Mouse (Mus musculus): Measurements from ENCODE around the gene Gm9903. TPM values are rescaled to one million over a fixed set of nuclear protein-coding genes. Genes with fewer than 3 reads are reported as not detected.

The Gm9903 gene
- polyA plus RNA-seq, 2 experiments, result 0.80 to 0.89 TPM

DNA sequence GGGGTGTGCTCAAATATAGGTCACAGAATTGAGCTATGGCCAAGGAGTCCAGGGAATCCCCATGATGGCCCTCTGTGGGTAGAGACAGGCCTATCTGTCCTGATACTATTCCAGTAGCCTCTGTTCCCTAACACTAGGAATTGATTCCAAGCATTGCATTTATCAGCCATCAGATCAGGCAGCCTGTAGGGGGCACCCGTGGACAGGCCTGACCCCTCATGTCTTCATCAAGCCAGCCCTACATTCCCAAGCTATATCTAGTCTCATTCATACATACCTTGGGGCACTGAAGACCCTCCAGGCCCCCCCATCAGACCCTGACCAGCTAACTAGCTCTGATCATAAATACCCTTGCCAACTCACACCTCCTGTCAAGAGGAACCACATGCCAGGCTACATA lies 46.2 kb downstream of the Gm9903 start:
- Histone ChIP-seq H3K9ac (ENCODE audit: low read depth, low read length, severe bottlenecking) (no peak overlapping the region), H3K4me1 (ENCODE audit: control insufficient read depth, insufficient read depth, low read length) (no peaks in the 10 kb centered on the region), H3K27ac (replicated peaks; ENCODE audit: low read depth, low read length) (no peak overlapping the region), H3K36me3 (ENCODE audit: control insufficient read depth, insufficient read depth, low read length) (peaks cover 25% of the 10 kb centered on the region), H3K4me2 (replicated peaks; ENCODE audit: low read depth, low read length, severe bottlenecking) (no peak overlapping the region), H3K4me3 (replicated peaks; ENCODE audit: low read length) (no peak overlapping the region), H3K9me3 (ENCODE audit: control insufficient read depth, low read length) (no peaks in the 10 kb centered on the region), H3K27me3 (ENCODE audit: control insufficient read depth, insufficient read depth, low read length) (no peaks in the 10 kb centered on the region)
- TF ChIP-seq POLR2A (IDR thresholded peaks at IDR 0.05; ENCODE audit: borderline replicate concordance, extremely low read depth, insufficient read depth, insufficient read length), result no peak
- no peak for ATAC-seq (ENCODE audit: low FRiP score, low read depth)
- peak; percentile 79 for DNase-seq (ENCODE audit: low spot score)
- WGBS, result 0% methylated on average over 1 of the region's 1 CpGs

DNA sequence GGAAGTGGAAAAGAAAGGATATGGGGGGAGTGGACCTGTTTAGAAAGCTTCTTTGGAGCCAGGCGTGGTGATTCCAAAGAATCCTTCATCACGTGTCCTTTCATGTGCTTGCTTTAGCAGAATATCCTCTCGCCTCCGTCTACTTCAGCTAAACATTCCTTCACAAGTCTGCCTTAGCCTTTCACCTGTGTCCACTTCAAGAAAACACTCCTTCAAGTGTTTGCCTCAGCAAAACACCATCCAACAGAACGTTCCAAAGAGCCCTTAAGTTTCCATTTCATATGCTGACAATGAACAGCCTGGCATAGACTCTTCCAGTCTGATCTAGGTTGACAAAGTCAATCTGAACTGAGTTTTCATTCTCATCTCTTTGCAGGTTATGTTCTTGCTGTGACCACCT lies 48.5 kb downstream of the Gm9903 start:
- Histone ChIP-seq H3K4me3 (replicated peaks; ENCODE audit: low read length) (no peak overlapping the region), H3K4me2 (replicated peaks; ENCODE audit: low read depth, low read length, severe bottlenecking) (no peak overlapping the region), H3K9ac (ENCODE audit: low read depth, low read length, severe bottlenecking) (no peak overlapping the region), H3K4me1 (ENCODE audit: control insufficient read depth, insufficient read depth, low read length) (no peaks in the 10 kb centered on the region; the same call in 1 of the 2 replicates), H3K9me3 (ENCODE audit: control insufficient read depth, low read length) (no peaks in the 10 kb centered on the region), H3K27me3 (ENCODE audit: control insufficient read depth, insufficient read depth, low read length) (no peaks in the 10 kb centered on the region), H3K36me3 (ENCODE audit: control insufficient read depth, insufficient read depth, low read length) (peaks cover 4% of the 10 kb centered on the region; the same call in 1 of the 2 replicates), H3K27ac (replicated peaks; ENCODE audit: low read depth, low read length) (no peak overlapping the region)
- DNase-seq (ENCODE audit: low spot score) (no peak), ATAC-seq (ENCODE audit: low FRiP score, low read depth) (no peak)
- TF ChIP-seq POLR2A (IDR thresholded peaks at IDR 0.05; ENCODE audit: borderline replicate concordance, extremely low read depth, insufficient read depth, insufficient read length), result no peak
- WGBS, result 84% methylated on average over 5 of the region's 5 CpGs

DNA sequence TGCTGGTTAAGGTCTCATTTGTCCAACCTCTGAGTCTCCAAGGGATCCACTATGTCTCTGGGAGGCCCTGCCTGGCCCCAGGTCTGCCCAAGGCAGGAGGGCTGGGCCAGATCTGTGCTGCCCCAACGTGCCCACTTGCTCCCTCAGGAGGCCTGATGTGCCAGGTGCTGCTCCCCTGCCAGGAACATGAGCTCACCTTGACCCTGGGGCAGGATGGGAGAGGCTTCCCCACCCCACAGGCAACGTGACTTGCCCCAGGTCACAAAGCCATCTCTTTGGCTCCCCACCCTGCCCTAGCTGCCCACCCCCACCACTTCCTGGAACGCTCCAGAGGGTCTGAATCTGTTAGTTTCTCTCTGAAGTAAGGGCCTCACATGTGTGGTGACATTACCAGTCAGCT lies 51.3 kb downstream of the Gm9903 start:
- DNase-seq (ENCODE audit: low spot score), result no peak
- H3K9ac ChIP-seq (ENCODE audit: low read depth, low read length, severe bottlenecking), result no peak overlapping the region
- ATAC-seq (ENCODE audit: low FRiP score, low read depth), result no peak
- H3K4me1 ChIP-seq (ENCODE audit: control insufficient read depth, insufficient read depth, low read length), result peaks cover 4% of the 10 kb centered on the region; the same call in 1 of the 2 replicates
- H3K27ac ChIP-seq (replicated peaks; ENCODE audit: low read depth, low read length), result no peak overlapping the region
- 51% methylated on average over 3 of the region's 3 CpGs for WGBS
- no peak overlapping the region for H3K4me2 ChIP-seq (replicated peaks; ENCODE audit: low read depth, low read length, severe bottlenecking)
- no peak overlapping the region for H3K4me3 ChIP-seq (replicated peaks; ENCODE audit: low read length)
- H3K9me3 ChIP-seq (ENCODE audit: control insufficient read depth, low read length), result no peaks in the 10 kb centered on the region
- H3K36me3 ChIP-seq (ENCODE audit: control insufficient read depth, insufficient read depth, low read length), result no peaks in the 10 kb centered on the region
- no peak for TF ChIP-seq POLR2A (IDR thresholded peaks at IDR 0.05; ENCODE audit: borderline replicate concordance, extremely low read depth, insufficient read depth, insufficient read length)
- H3K27me3 ChIP-seq (ENCODE audit: control insufficient read depth, insufficient read depth, low read length), result no peaks in the 10 kb centered on the region

Other genes starting within 250 kb of the Gm9903 start
- gene Nkx1-1, start 195.9 kb upstream of the Gm9903 start, polyA plus RNA-seq (2012; rRNA removed), result not detected in 2 replicates
- gene Nkx1-1, start 195.9 kb upstream of the Gm9903 start, polyA plus RNA-seq (2014; fragmentation: Nextera tagmentation; extraction: Ambion mirVana), result not detected in 2 replicates
- 34.0 and 44.5 TPM in 2 replicates for gene Fam53a, start 290 bp upstream of the Gm9903 start, polyA plus RNA-seq (2012; rRNA removed)
- 68.4 and 79.6 TPM in 2 replicates for gene Fam53a, start 290 bp upstream of the Gm9903 start, polyA plus RNA-seq (2014; fragmentation: Nextera tagmentation; extraction: Ambion mirVana)
- 110 and 148 TPM in 2 replicates for gene Slbp, start 22.6 kb downstream of the Gm9903 start, polyA plus RNA-seq (2012; rRNA removed)
- 190 and 199 TPM in 2 replicates for gene Slbp, start 22.6 kb downstream of the Gm9903 start, polyA plus RNA-seq (2014; fragmentation: Nextera tagmentation; extraction: Ambion mirVana)
- gene Tacc3, start 28.2 kb downstream of the Gm9903 start, polyA plus RNA-seq (2012; rRNA removed), result 84.3 and 103 TPM in 2 replicates
- 147 and 154 TPM in 2 replicates for gene Tacc3, start 28.2 kb downstream of the Gm9903 start, polyA plus RNA-seq (2014; fragmentation: Nextera tagmentation; extraction: Ambion mirVana)
- 49.9 and 68.5 TPM in 2 replicates for gene Tmem129, start 28.5 kb downstream of the Gm9903 start, polyA plus RNA-seq (2012; rRNA removed)
- gene Tmem129, start 28.5 kb downstream of the Gm9903 start, polyA plus RNA-seq (2014; fragmentation: Nextera tagmentation; extraction: Ambion mirVana), result 44.9 and 49.3 TPM in 2 replicates
- gene Fgfr3, start 91.7 kb downstream of the Gm9903 start, polyA plus RNA-seq (2012; rRNA removed), result 143 and 179 TPM in 2 replicates
- 27.5 and 32.9 TPM in 2 replicates for gene Fgfr3, start 91.7 kb downstream of the Gm9903 start, polyA plus RNA-seq (2014; fragmentation: Nextera tagmentation; extraction: Ambion mirVana)
- gene Letm1, start 152.9 kb downstream of the Gm9903 start, polyA plus RNA-seq (2012; rRNA removed), result 31.3 and 33.0 TPM in 2 replicates
- 44.4 and 49.9 TPM in 2 replicates for gene Letm1, start 152.9 kb downstream of the Gm9903 start, polyA plus RNA-seq (2014; fragmentation: Nextera tagmentation; extraction: Ambion mirVana)
- 50.7 and 52.6 TPM in 2 replicates for gene Nsd2, start 190.8 kb downstream of the Gm9903 start, polyA plus RNA-seq (2012; rRNA removed)
- gene Nsd2, start 190.8 kb downstream of the Gm9903 start, polyA plus RNA-seq (2014; fragmentation: Nextera tagmentation; extraction: Ambion mirVana), result 46.2 and 46.6 TPM in 2 replicates

Data from limb, embryonic 14.5 days (tissue).